Mouse (Mus musculus): ENCODE results near the gene Ccdc40.
A peak's percentile ranks its signal among the peaks of the same experiment; 100 is the strongest.
"Not testable (repeated sequence)": the region's sequence is repeated elsewhere in the genome, so short reads cannot be mapped to it uniquely, and the experiment has no call there.

The Ccdc40 gene

GRCm38 (mm10) chr11:119237007-119237406, 8.6 kb downstream of the Ccdc40 start:
- no peak for DNase-seq (ENCODE audit: low spot score)

- DNase-seq (ENCODE audit: low spot score) = no peak
Observed at GRCm38 (mm10) chr11:119237568-119238304, 9.4 kb downstream of the Ccdc40 start.

- DNase-seq (ENCODE audit: low spot score) = no peak
Observed at GRCm38 (mm10) chr11:119238305-119238721, 9.9 kb downstream of the Ccdc40 start.

GRCm38 (mm10) chr11:119239480-119239879, 11.1 kb downstream of the Ccdc40 start:
- DNase-seq (ENCODE audit: low spot score) = no peak

- not testable (repeated sequence) for DNase-seq (ENCODE audit: low spot score)
Observed at GRCm38 (mm10) chr11:119245543-119245942, 17.2 kb downstream of the Ccdc40 start.

GRCm38 (mm10) chr11:119249011-119249410, 20.6 kb downstream of the Ccdc40 start:
- DNase-seq (ENCODE audit: low spot score) = no peak

- no peak for DNase-seq (ENCODE audit: low spot score)
Observed at GRCm38 (mm10) chr11:119250998-119251397, 22.6 kb downstream of the Ccdc40 start.

- DNase-seq (ENCODE audit: low spot score) = no peak
Observed at GRCm38 (mm10) chr11:119252854-119253541, 24.6 kb downstream of the Ccdc40 start.

GRCm38 (mm10) chr11:119256557-119256956, 28.2 kb downstream of the Ccdc40 start:
- DNase-seq (ENCODE audit: low spot score) = not testable (repeated sequence)

- no peak for DNase-seq (ENCODE audit: low spot score)
Observed at GRCm38 (mm10) chr11:119258216-119258571, 29.8 kb downstream of the Ccdc40 start.

- DNase-seq (ENCODE audit: low spot score) = peak; percentile 56
Observed at GRCm38 (mm10) chr11:119258572-119259322, 30.4 kb downstream of the Ccdc40 start.

- no peak for DNase-seq (ENCODE audit: low spot score)
Observed at GRCm38 (mm10) chr11:119259977-119260376, 31.6 kb downstream of the Ccdc40 start.

GRCm38 (mm10) chr11:119264413-119264812, 36.0 kb downstream of the Ccdc40 start:
- no peak for DNase-seq (ENCODE audit: low spot score)

GRCm38 (mm10) chr11:119265811-119266210, 37.4 kb downstream of the Ccdc40 start:
- DNase-seq (ENCODE audit: low spot score) = no peak

- DNase-seq (ENCODE audit: low spot score) = no peak
Observed at GRCm38 (mm10) chr11:119267241-119267674, 38.9 kb downstream of the Ccdc40 start.

GRCm38 (mm10) chr11:119267768-119268556, 39.6 kb downstream of the Ccdc40 start, which contains the start of gene Gaa:
Gene Gaa (plus strand): TSS chr11:119267887.
- peak; percentile 97 for DNase-seq (ENCODE audit: low spot score)

GRCm38 (mm10) chr11:119268557-119269195, 40.3 kb downstream of the Ccdc40 start:
- DNase-seq (ENCODE audit: low spot score) = peak; percentile 60

GRCm38 (mm10) chr11:119272492-119272891, 44.1 kb downstream of the Ccdc40 start:
- DNase-seq (ENCODE audit: low spot score) = not testable (repeated sequence)

- DNase-seq (ENCODE audit: low spot score) = no peak
Observed at GRCm38 (mm10) chr11:119273186-119273930, 45.0 kb downstream of the Ccdc40 start.

- DNase-seq (ENCODE audit: low spot score) = no peak
Observed at GRCm38 (mm10) chr11:119281030-119281429, 52.7 kb downstream of the Ccdc40 start.
